Mouse (Mus musculus): ENCODE measurements around the gene Kpnb1.

DNA sequence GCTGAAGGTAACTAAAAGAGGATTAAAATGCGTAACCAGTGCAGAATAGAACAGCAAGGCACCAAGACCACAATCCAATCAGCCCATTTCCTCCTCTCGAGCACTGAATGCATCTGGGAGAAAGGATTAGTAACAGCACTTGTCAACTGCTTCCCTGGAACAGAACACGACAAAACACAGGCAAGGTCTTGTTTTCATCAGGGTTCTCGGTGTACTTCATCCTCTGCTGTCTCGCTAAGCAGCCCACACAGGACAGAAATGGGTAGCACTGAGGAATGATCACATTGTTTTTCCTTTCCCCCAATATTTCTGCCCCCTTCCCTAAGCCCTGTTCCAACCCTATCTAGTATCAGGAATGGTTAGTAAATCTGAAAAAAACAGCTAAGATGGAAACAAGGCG lies 27.3 kb downstream of the Kpnb1 start:
- no peak for TF ChIP-seq CTCF (IDR thresholded peaks at IDR 0.05; ENCODE audit: low read depth, low read length)
- TF ChIP-seq POLR2A (IDR thresholded peaks at IDR 0.05; ENCODE audit: borderline replicate concordance, low read depth, low read length): no peak

Data from bone marrow macrophage, adult 2 months (primary cell).